Mouse (Mus musculus): ENCODE data around the gene Nrn1. TPM values are rescaled to one million over a fixed set of nuclear protein-coding genes. Genes with fewer than 3 reads are reported as not detected.

Gene Nrn1
- 0.12 and 0.42 TPM in 2 replicates for polyA plus RNA-seq (2014; fragmentation: Nextera tagmentation; extraction: Ambion mirVana)

DNA sequence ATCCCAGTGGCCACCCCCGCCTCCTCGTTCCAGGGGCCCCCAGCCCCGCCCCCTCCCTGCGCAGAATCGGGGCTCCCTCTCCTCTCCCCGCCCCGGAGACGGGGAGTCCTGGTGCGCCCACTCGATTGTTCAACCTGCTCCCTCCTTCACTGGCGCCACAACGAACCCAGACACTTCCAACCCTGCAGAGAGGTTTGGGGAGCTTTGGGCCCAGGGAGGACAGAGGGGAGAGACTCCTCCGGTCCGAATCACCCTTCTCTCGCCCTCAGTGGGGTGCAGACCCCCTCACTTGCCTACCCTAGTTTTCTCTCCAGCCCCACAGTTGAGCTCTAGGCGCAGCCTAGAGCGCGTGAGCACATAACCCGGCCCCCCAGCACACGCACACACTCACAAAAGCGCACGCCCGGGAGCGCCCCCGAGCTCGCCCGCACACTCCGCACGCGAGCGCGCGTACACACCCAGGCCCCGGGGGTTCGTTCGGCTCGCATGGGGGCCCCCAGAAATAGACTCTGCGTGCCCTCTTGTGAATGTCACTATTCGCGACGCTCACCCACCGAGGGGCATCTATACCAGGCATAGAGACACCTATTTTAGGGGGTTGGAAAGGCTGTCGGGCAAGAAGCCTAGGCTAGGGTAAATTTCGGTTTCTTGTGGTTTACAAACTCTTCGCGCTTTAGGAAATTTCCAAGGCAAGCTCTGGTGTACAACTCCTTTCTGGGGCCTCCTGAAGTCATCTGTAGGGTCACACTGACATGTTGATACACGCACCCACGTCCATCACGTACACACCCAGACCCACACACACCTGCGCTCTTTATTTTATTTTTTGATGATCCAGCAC, at the start of gene Nrn1:
Nrn1 (minus strand) TSS at position 401 of the 841 bp plus-strand sequence.
- ATAC-seq (ENCODE audit: insufficient read depth) (no peak), DNase-seq (no peak)
- peak within 1 kb of the TSS; percentile 66 for H3K4me2 ChIP-seq
- WGBS = under 1% methylated on average over 50 of the region's 50 CpGs
- no peak for TF ChIP-seq CTCF (IDR thresholded peaks at IDR 0.05; ENCODE audit: low read depth)
- H3K36me3 ChIP-seq (ENCODE audit: insufficient read depth) = no peaks in the 10 kb centered on the region
- no peak within 1 kb of the TSS for H3K27ac ChIP-seq (ENCODE audit: low read depth)
- H3K27me3 ChIP-seq (ENCODE audit: insufficient read depth, low read length) = peaks cover 68% of the 10 kb centered on the region
- no peaks in the 10 kb centered on the region for H3K9me3 ChIP-seq (ENCODE audit: low read depth, low read length)
- 0 out of 2 replicates have a peak, but pooled peaks cover 3% of the 10 kb centered on the region for H3K4me1 ChIP-seq (ENCODE audit: insufficient read depth)
- peak within 1 kb of the TSS; percentile 43 for H3K4me3 ChIP-seq (ENCODE audit: low read depth, low read length)
- peak within 1 kb of the TSS; percentile 1; the same call in 1 of the 2 replicates for H3K9ac ChIP-seq

GRCm38 (mm10) chr13:36779626-36780025, 44.7 kb upstream of the Nrn1 start:
- DNase-seq (peak; percentile 22), ATAC-seq (ENCODE audit: insufficient read depth) (no peak)
- H3K27me3 ChIP-seq (ENCODE audit: insufficient read depth, low read length) = no peaks in the 10 kb centered on the region
- no peak overlapping the region for H3K9ac ChIP-seq
- no peak overlapping the region for H3K4me3 ChIP-seq (ENCODE audit: low read depth, low read length)
- H3K36me3 ChIP-seq (ENCODE audit: insufficient read depth) = no peaks in the 10 kb centered on the region
- no peak overlapping the region for H3K4me2 ChIP-seq
- H3K27ac ChIP-seq (ENCODE audit: low read depth) = no peak overlapping the region
- 54% methylated on average over 5 of the region's 5 CpGs for WGBS
- no peak for TF ChIP-seq CTCF (IDR thresholded peaks at IDR 0.05; ENCODE audit: low read depth)
- no peaks in the 10 kb centered on the region for H3K9me3 ChIP-seq (ENCODE audit: low read depth, low read length)
- no peaks in the 10 kb centered on the region for H3K4me1 ChIP-seq (ENCODE audit: insufficient read depth)

GRCm38 (mm10) chr13:36766801-36767200, 31.9 kb upstream of the Nrn1 start:
- no peak for ATAC-seq (ENCODE audit: insufficient read depth)
- Histone ChIP-seq H3K27ac (ENCODE audit: low read depth) (no peak overlapping the region), H3K4me2 (no peak overlapping the region), H3K27me3 (ENCODE audit: insufficient read depth, low read length) (no peaks in the 10 kb centered on the region), H3K9ac (no peak overlapping the region), H3K9me3 (ENCODE audit: low read depth, low read length) (no peaks in the 10 kb centered on the region), H3K4me1 (ENCODE audit: insufficient read depth) (no peaks in the 10 kb centered on the region), H3K36me3 (ENCODE audit: insufficient read depth) (no peaks in the 10 kb centered on the region), H3K4me3 (ENCODE audit: low read depth, low read length) (no peak overlapping the region)
- WGBS = 70% methylated on average over 2 of the region's 2 CpGs
- no peak for DNase-seq
- no peak for TF ChIP-seq CTCF (IDR thresholded peaks at IDR 0.05; ENCODE audit: low read depth)

DNA sequence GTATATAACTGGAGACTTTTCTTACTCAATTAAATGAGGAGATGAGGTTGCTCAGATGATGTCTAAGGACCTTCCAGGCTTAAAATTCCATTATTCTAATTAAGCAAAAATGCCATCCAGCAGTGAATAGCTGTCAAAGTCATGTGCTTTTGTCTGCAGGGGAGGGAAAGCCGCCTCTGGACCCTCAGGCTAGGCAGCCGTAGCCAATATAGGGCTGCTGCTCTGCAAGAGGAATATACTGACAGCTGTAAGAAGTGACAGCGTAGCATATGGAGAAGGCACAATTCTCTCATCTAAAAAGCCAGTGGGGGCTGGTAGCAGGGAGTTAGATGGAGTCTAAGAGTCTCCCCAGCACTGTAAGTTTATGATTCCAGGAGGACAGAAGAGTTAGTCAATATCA, 16.9 kb upstream of the Nrn1 start:
- WGBS = 72% methylated on average over 3 of the region's 3 CpGs
- Histone ChIP-seq H3K36me3 (ENCODE audit: insufficient read depth) (no peaks in the 10 kb centered on the region), H3K9ac (no peak overlapping the region), H3K9me3 (ENCODE audit: low read depth, low read length) (no peaks in the 10 kb centered on the region), H3K4me1 (ENCODE audit: insufficient read depth) (peaks cover 9% of the 10 kb centered on the region; the same call in 1 of the 2 replicates), H3K27ac (ENCODE audit: low read depth) (no peak overlapping the region), H3K4me2 (no peak overlapping the region), H3K27me3 (ENCODE audit: insufficient read depth, low read length) (no peaks in the 10 kb centered on the region), H3K4me3 (ENCODE audit: low read depth, low read length) (no peak overlapping the region)
- no peak for ATAC-seq (ENCODE audit: insufficient read depth)
- TF ChIP-seq CTCF (IDR thresholded peaks at IDR 0.05; ENCODE audit: low read depth) = no peak
- DNase-seq = no peak

DNA sequence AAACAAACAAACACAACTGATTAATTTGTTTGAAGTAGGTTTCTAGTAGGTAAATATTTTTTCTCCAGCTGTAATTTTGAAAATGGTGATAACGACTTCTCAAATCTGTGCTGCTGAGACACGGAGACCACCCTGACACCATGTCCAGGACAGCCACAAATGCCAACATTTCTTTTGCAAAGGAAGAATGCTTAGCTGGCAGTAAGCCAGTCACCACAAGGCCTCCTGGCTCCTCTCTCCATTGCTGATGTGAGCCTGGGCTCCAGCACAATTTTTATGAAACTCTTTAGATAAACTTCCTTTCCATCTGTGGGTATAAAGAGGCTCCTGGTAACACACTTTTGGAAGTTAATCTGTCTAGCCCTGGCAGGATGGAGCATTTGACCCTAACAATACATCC, 15.1 kb upstream of the Nrn1 start:
- H3K9me3 ChIP-seq (ENCODE audit: low read depth, low read length) = no peaks in the 10 kb centered on the region
- TF ChIP-seq CTCF (IDR thresholded peaks at IDR 0.05; ENCODE audit: low read depth) = no peak
- H3K4me3 ChIP-seq (ENCODE audit: low read depth, low read length) = no peak overlapping the region
- no peak overlapping the region for H3K9ac ChIP-seq
- WGBS = 10% methylated on average over 2 of the region's 2 CpGs
- H3K4me2 ChIP-seq = no peak overlapping the region
- no peak overlapping the region for H3K27ac ChIP-seq (ENCODE audit: low read depth)
- H3K27me3 ChIP-seq (ENCODE audit: insufficient read depth, low read length) = no peaks in the 10 kb centered on the region
- H3K36me3 ChIP-seq (ENCODE audit: insufficient read depth) = no peaks in the 10 kb centered on the region
- H3K4me1 ChIP-seq (ENCODE audit: insufficient read depth) = peaks cover 9% of the 10 kb centered on the region; the same call in 1 of the 2 replicates
- DNase-seq = peak; percentile 80
- no peak; the same call in 1 of the 2 replicates for ATAC-seq (ENCODE audit: insufficient read depth)

DNA sequence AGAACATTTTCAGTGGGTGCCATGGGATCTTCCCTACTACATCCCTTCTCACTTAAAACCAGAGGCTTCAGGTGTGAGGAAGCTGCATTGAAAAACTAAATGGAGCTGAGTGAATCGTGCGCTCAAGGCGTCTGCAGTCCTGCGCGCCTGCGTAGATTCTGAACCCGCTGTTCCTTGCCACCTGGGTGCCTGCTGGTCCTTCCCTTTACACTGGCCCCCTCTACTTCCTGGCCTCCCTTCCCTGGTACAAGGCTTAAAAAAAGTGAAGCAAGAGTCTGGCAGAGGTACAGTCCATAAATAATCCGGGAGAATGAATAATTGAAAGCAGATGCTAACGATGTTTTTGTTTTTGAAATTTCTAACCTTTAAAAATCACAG, 1.7 kb upstream of the Nrn1 start:
- Histone ChIP-seq H3K4me1 (ENCODE audit: insufficient read depth) (0 out of 2 replicates have a peak, but pooled peaks cover 3% of the 10 kb centered on the region), H3K27ac (ENCODE audit: low read depth) (no peak overlapping the region), H3K4me2 (peak overlapping the region; percentile 66), H3K36me3 (ENCODE audit: insufficient read depth) (no peaks in the 10 kb centered on the region), H3K4me3 (ENCODE audit: low read depth, low read length) (peak overlapping the region; percentile 43), H3K9me3 (ENCODE audit: low read depth, low read length) (no peaks in the 10 kb centered on the region), H3K9ac (peak overlapping the region; percentile 43), H3K27me3 (ENCODE audit: insufficient read depth, low read length) (peaks cover 51% of the 10 kb centered on the region)
- TF ChIP-seq CTCF (IDR thresholded peaks at IDR 0.05; ENCODE audit: low read depth) = no peak
- ATAC-seq (ENCODE audit: insufficient read depth) = peak; percentile 44; the same call in 1 of the 2 replicates
- DNase-seq = no peak
- 9% methylated on average over 9 of the region's 9 CpGs for WGBS

- Histone ChIP-seq H3K4me1 (ENCODE audit: insufficient read depth) (0 out of 2 replicates have a peak, but pooled peaks cover 3% of the 10 kb centered on the region), H3K27ac (ENCODE audit: low read depth) (no peak overlapping the region), H3K4me2 (peak overlapping the region; percentile 66), H3K9ac (peak overlapping the region; percentile 43), H3K4me3 (ENCODE audit: low read depth, low read length) (peak overlapping the region; percentile 43), H3K36me3 (ENCODE audit: insufficient read depth) (no peaks in the 10 kb centered on the region), H3K9me3 (ENCODE audit: low read depth, low read length) (no peaks in the 10 kb centered on the region), H3K27me3 (ENCODE audit: insufficient read depth, low read length) (peaks cover 57% of the 10 kb centered on the region)
- WGBS = under 1% methylated on average over 38 of the region's 39 CpGs
- DNase-seq (peak; percentile 86), ATAC-seq (ENCODE audit: insufficient read depth) (peak; percentile 94)
- TF ChIP-seq CTCF (IDR thresholded peaks at IDR 0.05; ENCODE audit: low read depth) = no peak
These were observed 1.1 kb upstream of the Nrn1 start for GRCm38 (mm10) chr13:36735901-36736618.

All from lung, embryonic 14.5 days (tissue).